Mouse (Mus musculus) stomach, postnatal 0 days (tissue): Measurements from ENCODE around the gene Zfp296.

ENCODE experiments used
- CTCF ChIP-seq: IDR thresholded peaks from 2 replicates; pipeline ENCODE4 v1.5.1; 2016; ENCODE audit warnings: antibody characterized with exemption, low read depth, mild to moderate bottlenecking, moderate library complexity
- EP300 ChIP-seq: optimal IDR thresholded peaks from 2 replicates; pipeline ENCODE3; 2016; ENCODE audit warnings: antibody characterized with exemption

DNA sequence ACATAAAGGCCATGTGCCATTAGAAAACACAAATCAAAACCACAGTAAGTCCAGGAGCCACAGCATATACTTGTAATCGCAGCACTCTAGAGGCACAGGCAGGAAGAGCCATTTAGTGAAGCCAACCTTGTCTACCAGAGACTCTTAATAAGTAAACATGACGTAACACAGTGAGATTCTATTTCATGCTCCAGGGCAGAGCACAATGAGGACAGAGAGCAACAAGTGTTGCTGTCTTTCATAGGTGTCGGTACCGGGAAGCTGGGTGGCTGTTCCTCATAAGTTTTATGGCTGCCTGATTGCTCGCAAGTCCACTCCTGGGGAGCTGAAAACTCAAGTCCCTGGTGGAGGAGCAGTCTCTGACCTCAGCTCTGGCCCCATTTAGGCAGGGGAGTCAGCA lies 25.5 kb upstream of the Zfp296 start:
- TF ChIP-seq CTCF (no peak), EP300 (no peak)
